Mouse (Mus musculus) midbrain, embryonic 15.5 days (tissue): ENCODE data around the gene Gm16429. TPM values are rescaled to one million over a fixed set of nuclear protein-coding genes. Genes with fewer than 3 reads are reported as not detected.
"Not testable (repeated sequence)": the region's sequence is repeated elsewhere in the genome, so short reads cannot be mapped to it uniquely, and the experiment has no call there.

Experiments used
- ATAC-seq: fragments of 200-750 bp; cut with Nextera tagmentation; replicated peaks from 2 replicates; pipeline ENCODE4 v1.8.0; 2017; ENCODE audit warnings: moderate TSS enrichment
- H3K27ac ChIP-seq: fragments of 300-500 bp; sonication (generic); 2 replicates; pipeline ENCODE4 v1.5.1; 2015; ENCODE audit warnings: mild to moderate bottlenecking, inconsistent platforms
- H3K27me3 ChIP-seq: fragments of 300-500 bp; sonication (generic); replicated peaks from 2 replicates; pipeline ENCODE4 v1.6.1; 2015; ENCODE audit warnings: inconsistent platforms
- H3K36me3 ChIP-seq: fragments of 300-500 bp; sonication (generic); replicated peaks from 2 replicates; pipeline ENCODE4 v1.6.1; 2015; ENCODE audit warnings: inconsistent platforms
- H3K4me1 ChIP-seq: fragments of 300-500 bp; sonication (generic); 2 replicates; pipeline ENCODE4 v1.6.1; 2015; ENCODE audit warnings: inconsistent platforms
- H3K4me2 ChIP-seq: fragments of 300-500 bp; sonication (generic); 2 replicates; pipeline ENCODE4 v1.6.1; 2015; ENCODE audit warnings: inconsistent platforms, mild to moderate bottlenecking, moderate library complexity
- H3K4me3 ChIP-seq: fragments of 300-500 bp; sonication (generic); 2 replicates; pipeline ENCODE4 v1.5.1; 2015; ENCODE audit warnings: mild to moderate bottlenecking, inconsistent platforms
- H3K9ac ChIP-seq: fragments of 300-500 bp; sonication (generic); 2 replicates; pipeline ENCODE4 v1.6.1; 2015; ENCODE audit warnings: mild to moderate bottlenecking, inconsistent platforms
- H3K9me3 ChIP-seq: fragments of 300-500 bp; sonication (generic); 2 replicates; pipeline ENCODE4 v1.6.1; 2016; ENCODE audit warnings: inconsistent platforms
- WGBS: fragments of 180-500 bp; shearing (Covaris S2); methylation state at CpG from one replicate; pipeline ENCODE4 v1.1.7; 2015; ENCODE audit warnings: mixed read lengths; 5-methylcytosine and 5-hydroxymethylcytosine counted together
- polyA plus RNA-seq: library from polyadenylated mRNA; unstranded; fragments of >200 nt; fragmentation: Nextera tagmentation; extraction: Ambion mirVana; gene quantifications from 2 replicates; pipeline ENCODE4 v1.2.1, GENCODE M21; 2015

Gm16429 gene
- not detected in 2 replicates for polyA plus RNA-seq

- not testable (repeated sequence) for H3K4me3 ChIP-seq, ATAC-seq, H3K27me3 ChIP-seq, H3K4me1 ChIP-seq, H3K36me3 ChIP-seq, H3K9ac ChIP-seq, H3K4me2 ChIP-seq, H3K27ac ChIP-seq, H3K9me3 ChIP-seq
- no CpG with 5 or more reads among the region's 1 CpGs for WGBS
Observed at GRCm38 (mm10) chr5:93928952-93929351, at the start of gene Gm16429. TSS of gene Gm16429 (minus strand) at chr5:93929052.

Other genes with a start within 250 kb of the Gm16429 start
- not detected in 2 replicates for gene Gm7792, start 85.3 kb downstream of the Gm16429 start, polyA plus RNA-seq
- gene BC061212, start 141.5 kb upstream of the Gm16429 start, polyA plus RNA-seq = not detected in 2 replicates
- not detected in 2 replicates for gene Gm6351, start 147.3 kb upstream of the Gm16429 start, polyA plus RNA-seq